Mouse (Mus musculus) adrenal gland, postnatal 10 days (tissue): ENCODE results near the gene Eif4enif1. TPM values are rescaled to one million over a fixed set of nuclear protein-coding genes. Genes with fewer than 3 reads are reported as not detected.
A peak's percentile ranks its signal among the peaks of the same experiment; 100 is the strongest.
"Not testable (repeated sequence)": the region's sequence is repeated elsewhere in the genome, so short reads cannot be mapped to it uniquely, and the experiment has no call there.

Source experiments
- DNase-seq: peaks from one replicate; pipeline ENCODE4 v3.0.0; 2021; ENCODE audit warnings: mixed read lengths
- total RNA-seq, 2 experiments: library from RNA; stranded (reverse); gene quantifications; 2 replicates each; pipeline ENCODE4 v1.2.3; 2021

Eif4enif1 gene
- total RNA-seq, 2 experiments from 2014 or later, result 56.2 to 57.8 TPM

DNA sequence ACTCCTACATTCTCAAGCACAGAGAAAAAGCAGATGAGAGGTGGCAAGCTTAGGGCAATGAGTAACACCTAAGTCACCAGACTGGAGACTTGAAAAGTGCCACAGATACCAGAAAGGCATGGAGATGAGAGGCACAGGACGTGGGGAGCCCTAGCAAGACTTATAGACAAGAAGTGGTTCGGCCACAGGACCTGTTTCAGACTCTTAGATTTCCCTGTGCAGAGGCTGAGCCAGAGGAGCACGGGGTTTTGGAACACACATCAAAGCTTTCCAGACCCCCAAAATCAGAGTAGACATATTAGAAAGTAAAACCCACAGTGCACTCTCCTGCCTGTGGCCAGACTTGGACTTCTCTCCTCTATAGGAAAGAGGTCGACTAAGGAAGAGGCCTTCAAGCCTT is 20.9 kb upstream of the Eif4enif1 start:
- DNase-seq, result peak; percentile 66

DNA sequence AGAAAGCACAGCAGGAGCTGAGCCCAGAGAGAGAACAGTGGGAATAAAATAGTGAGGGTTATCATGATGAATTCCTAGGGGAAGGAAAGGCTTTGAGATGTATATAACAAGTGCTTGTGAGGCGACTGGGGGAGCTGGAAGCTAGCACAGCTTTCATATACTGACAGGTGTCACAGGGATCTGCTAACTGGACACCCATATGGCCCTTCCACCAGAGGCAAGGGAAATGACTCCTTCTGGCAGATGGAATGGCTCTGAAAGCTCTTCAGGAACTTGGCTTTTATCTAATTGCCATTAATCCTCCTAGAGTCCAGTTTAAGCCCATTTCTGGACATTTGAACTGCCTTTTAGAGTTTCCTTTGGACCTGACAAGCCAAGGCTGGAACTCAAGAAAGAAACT is 20.2 kb upstream of the Eif4enif1 start:
- not testable (repeated sequence) for DNase-seq

DNA sequence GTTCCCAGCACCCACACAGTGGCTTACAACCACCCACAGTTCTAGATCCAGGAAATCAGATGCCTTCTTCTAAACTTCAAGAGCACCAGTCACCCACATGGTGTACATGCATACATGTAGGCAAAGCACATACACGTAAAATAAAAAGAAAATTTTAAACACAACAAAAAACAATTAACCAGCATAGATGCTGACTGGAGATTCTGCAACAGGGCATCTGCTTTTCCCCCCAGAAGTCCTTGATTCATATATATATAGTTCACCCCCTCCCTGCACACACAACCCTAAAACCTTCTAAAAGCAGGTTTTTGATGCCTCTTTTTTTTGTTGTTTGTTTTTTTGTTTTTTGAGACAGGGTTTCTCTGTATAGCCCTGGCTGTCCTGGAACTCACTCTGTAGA is 19.5 kb upstream of the Eif4enif1 start:
- not testable (repeated sequence) for DNase-seq

- DNase-seq, result no peak
These were observed 8.8 kb upstream of the Eif4enif1 start, which contains the start of gene Sfi1 for GRCm38 (mm10) chr11:3193363-3193762. Gene Sfi1, minus strand, starts transcription at chr11:3193463.

DNA sequence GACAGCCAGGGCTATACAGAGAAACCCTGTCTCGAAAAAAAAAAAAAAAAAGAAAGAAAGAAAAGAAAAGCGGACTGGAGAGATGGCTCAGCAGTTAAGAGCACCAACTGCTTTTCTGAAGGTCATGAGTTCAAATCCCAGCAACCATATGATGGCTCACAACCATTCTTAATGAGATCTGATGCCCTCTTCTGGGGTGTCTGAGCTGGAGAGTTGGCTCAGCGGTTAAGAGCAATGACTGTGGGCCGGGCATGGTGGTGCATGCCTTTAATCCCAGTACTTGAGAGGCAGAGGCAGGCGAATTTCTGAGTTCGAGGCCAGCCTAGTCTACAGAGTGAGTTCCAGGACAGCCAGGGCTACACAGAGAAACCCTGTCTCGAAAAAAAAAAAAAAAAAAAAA is 1.6 kb upstream of the Eif4enif1 start:
- DNase-seq, result not testable (repeated sequence)

DNA sequence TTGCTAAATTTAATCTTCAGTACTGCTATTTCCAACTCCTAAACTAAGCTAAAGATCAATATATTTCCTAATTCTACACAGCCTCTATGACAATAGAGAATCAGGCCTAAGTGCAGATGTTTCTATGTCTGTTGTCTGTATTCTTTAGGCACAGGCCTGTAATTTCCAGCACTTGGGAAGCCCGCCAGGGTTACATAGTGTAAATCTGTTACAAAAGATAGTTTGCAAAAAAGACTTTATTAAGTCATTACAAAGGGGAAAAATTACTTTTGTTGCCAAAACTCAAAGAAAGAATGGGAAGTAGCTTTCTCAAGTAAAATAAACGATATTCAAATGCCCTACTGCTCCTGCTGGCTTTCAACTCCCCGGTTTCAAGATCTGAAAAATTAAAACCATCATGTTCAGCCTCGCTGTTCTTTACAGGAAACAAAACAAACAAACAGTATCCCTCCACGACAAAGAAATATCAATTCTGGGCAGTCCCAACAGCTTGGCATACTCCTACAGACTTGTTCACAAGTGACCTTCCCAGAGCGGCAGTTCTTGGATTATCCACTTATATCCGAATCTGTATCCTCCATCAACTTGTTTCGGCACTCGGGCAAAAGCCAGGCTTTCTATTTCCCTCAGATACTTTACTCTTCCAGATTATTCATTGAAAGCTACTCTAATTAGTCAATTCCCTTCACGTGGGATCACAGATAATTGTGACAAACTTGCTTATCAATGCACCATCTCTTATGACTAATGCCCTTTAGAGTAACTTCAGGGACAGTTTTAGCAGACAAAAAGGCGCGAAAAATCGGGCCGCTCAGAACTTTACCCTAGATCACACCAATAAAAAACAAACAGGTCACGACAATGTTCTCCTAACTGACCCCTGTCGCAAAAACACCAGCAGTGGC is 614 bp upstream of the Eif4enif1 start:
- DNase-seq, result peak; percentile 19

DNA sequence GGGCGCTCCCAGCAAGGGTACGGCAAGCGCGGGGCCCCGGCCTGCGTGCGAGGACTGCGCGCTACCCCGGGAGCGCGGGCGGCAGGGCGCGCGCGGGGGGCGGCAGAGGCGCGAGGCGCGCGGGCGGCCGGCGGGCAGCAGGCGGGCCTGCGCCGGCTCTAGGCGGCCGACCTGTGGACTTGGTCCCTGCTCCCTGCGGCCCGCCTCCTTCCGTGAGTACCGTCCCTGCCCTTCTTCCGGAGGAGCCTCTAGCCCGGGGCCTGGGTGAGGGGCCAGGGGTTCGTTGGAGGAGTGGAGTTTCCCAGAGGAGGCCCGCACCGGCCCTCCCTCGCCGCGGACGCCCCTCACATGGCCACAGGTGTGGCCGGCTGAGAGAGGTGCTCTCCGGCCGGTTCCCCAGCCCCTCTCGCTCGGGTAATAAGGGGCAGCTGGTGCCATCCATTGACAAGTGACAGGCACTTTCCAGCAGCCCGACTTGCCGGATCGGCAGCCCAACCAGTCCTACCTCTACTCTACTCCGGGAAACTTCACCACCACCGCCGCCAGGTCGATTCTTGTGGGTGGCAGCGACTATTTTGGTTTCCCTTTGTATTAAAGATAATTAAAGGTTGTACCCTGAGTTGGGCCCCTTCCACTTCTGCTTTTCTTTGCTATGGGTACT is 719 bp downstream of the Eif4enif1 start:
- peak; percentile 69 for DNase-seq

GRCm38 (mm10) chr11:3203771-3204170 is 1.6 kb downstream of the Eif4enif1 start:
- DNase-seq, result no peak

DNA sequence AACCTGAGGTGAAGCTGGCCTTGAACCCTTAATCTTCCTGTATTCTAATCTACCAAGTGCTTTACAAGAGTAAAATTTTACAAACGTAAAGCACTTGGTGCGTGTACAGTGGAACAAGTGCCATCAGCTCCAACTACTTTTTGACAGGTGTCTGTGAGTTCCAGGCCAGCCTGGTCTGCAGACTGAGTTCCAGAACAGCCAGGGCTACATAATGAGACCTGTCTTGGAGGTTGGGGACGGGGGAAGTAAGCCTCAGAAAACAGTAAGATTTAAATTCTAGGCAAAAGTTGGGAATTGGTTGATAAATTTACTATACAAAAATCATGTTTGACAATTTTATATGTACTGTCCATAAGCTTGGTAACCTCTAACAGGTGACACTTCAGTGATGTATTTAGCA is 3.0 kb downstream of the Eif4enif1 start:
- no peak for DNase-seq

GRCm38 (mm10) chr11:3206783-3207182 is 4.6 kb downstream of the Eif4enif1 start:
- no peak for DNase-seq

DNA sequence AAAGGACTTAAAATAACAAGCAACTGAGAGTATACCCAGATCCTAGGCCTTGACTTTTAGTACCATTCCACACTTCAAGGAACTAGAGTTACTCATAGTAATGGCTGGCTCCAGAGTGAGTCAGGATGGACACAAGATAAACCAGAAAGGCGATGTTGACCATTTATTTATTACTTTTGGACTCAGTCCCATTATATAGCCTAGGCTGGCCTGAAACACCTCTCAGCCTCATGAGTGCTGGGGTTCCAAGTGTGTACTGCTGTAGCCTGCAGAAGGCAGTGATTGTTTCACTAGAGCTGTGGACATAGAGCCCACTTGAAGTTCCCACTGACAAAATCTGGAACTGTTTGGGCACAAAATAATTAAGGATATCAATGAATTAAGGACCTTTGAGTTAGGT is 10.3 kb downstream of the Eif4enif1 start:
- DNase-seq, result peak; percentile 9

GRCm38 (mm10) chr11:3223105-3223504 is 20.9 kb downstream of the Eif4enif1 start:
- no peak for DNase-seq

DNA sequence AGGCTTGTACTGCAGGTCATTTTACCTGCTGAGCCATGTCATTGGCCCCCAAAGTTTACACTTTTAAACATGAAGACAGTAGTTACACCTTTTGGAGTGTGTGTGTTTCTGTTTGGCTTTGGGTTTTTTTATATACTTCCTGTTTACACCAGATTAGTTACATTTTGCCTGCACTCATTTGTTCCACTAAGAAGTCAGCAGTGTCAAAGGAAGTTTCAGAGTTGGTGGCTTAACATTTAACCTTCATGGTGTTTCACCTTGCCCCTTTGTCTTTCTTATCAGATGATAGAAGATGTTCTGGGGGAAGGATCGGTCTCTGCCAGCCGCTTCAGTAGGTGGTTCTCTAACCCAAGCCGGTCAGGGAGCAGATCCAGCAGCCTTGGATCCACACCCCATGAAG is 24.9 kb downstream of the Eif4enif1 start:
- no peak for DNase-seq

DNA sequence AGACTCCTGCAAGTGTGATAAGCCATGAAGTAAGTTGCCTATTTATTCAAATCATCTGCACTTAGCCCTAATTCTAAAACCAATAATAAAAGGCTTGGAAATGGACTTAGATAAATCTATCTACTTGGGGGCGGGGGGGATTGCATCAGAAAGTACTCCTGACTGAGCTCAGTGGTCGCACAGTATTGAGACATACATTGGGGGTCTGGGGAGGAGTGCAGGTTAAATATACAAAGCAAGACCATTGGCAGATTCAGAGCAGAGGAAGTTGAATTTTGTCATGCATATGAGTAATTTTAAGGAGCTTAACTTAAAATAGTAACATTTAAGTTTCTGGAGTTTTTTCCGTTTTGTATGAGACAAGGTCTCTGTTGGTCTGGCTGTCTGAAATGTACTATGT is 30.1 kb downstream of the Eif4enif1 start:
- DNase-seq, result no peak

DNA sequence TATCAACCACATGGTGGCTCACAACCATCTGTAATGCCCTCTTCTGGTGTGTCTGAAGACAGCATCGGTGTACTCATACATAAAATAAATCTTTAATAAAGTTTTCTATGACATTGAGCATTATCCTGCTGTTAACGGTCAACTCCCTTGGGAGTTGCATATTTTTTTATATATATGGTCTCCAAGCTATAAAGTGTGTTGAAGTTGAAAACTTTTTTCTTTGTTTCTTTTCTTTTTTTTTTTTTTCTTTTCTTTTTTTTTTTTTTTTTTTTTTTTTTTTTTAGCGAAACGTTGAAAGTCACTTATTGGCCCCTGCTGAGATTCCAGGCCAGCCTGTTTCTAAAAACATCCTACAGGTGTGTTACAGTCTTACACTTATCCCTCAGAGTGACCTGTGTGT is 31.5 kb downstream of the Eif4enif1 start:
- DNase-seq, result no peak

DNA sequence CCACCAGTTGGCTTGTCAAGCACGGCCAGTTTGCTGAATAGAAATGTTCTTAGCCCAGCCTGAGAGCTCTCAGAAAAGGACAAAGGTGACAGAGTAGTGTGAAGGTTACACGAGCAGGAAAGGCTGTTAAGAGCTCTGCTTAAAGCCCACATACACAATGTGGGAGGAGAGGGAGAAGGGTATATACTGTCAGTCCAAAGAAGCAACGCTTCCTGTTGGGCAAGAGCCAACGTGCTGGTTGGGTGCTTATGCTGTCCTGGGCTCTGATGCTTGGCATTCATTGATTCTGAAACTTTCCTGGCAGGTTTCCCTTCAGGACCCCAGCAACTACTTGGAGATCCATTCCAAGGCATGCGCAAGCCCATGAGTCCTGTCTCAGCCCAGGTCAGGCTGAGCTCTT is 33.1 kb downstream of the Eif4enif1 start:
- DNase-seq, result no peak

- DNase-seq, result no peak
These were observed 40.2 kb downstream of the Eif4enif1 start for GRCm38 (mm10) chr11:3242395-3242794.

GRCm38 (mm10) chr11:3243771-3244170 is 41.6 kb downstream of the Eif4enif1 start:
- no peak for DNase-seq

GRCm38 (mm10) chr11:3247387-3247786 is 45.2 kb downstream of the Eif4enif1 start:
- no peak for DNase-seq

DNA sequence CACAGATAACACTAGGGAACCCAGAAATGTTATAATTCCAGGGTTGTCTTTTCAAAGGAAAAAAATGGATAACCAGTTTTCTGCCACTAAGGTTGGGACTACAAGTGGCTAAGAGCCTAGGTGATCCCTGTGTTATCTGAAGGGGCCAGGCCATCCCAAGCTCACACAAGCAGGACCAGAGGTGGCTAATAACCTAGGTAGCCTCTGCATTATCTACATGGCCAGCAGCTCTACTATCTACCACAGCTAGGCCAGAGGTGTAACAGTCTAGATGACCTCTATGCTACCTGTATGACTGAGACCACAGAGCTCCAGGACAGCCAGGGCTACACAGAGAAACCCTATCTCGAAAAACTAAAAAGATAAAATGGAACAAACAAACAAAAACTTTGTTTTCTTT is 57.3 kb downstream of the Eif4enif1 start:
- no peak for DNase-seq

DNA sequence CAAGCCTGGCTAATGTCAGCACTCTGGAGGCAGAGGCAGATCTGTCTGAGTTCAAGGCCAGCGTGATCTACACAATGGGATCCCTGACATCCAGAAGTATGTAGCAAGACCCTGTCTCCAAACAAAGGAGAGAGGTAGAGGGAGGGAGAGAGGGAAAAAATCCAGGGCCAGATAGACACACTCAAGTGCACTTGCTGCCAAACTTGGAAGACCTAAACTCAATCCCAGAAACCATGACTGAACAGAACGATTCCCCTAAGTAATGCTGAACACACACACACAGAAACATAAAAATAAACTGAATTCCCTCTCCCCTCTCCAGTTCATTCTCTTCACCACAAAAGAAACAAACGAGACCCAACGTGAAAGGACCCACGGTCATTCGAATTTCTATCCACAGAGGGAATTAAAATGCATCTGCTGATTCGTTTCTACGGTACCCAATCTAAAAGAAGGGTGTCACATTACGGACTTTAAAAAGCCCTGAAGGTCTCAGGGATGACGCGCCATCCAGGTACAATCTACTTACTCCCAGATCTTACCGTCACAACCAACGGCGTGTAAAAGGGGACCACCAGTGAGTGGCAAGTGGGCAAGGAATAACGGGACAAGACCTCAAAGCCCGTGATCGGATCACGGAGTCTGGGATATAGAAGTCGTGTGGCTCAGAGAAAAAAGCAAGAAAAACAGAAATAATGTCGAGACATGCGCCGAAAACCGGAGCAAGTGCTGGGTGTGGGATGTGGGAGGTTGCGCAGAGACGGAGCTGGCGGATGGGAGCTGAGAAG is 63.3 kb downstream of the Eif4enif1 start:
- DNase-seq, result peak; percentile 38

GRCm38 (mm10) chr11:3266079-3266685 is 64.0 kb downstream of the Eif4enif1 start, which contains the start of gene Drg1:
Gene Drg1, minus strand, starts transcription at chr11:3266415.
- DNase-seq, result peak; percentile 97
